Mouse (Mus musculus): ENCODE data around the gene Trabd2b. TPM values are rescaled to one million over a fixed set of nuclear protein-coding genes. Genes with fewer than 3 reads are reported as not detected.

The Trabd2b gene
- total RNA-seq, 2 experiments from 2014 or later: 0.96 to 2.0 TPM

DNA sequence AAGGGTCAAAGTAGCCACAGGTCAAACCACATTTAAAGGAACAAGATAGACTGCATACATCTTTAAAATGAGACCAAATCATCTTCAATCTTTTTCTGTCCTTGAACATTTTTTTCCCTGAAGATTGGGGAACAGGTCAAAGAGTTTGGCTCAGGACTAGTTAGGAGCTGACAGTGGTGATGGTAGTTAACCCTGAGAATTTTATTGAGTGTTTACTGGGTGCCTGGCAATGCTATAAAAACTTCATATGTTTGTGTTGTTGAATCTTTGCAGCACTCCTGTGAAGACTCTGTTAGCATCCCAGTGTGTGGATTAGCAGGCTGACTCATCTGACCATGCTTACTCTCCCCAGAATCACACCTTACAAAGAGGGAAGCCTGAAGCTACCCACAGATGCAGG, 238.8 kb downstream of the Trabd2b start:
- no peak for DNase-seq (ENCODE audit: low spot score)

DNA sequence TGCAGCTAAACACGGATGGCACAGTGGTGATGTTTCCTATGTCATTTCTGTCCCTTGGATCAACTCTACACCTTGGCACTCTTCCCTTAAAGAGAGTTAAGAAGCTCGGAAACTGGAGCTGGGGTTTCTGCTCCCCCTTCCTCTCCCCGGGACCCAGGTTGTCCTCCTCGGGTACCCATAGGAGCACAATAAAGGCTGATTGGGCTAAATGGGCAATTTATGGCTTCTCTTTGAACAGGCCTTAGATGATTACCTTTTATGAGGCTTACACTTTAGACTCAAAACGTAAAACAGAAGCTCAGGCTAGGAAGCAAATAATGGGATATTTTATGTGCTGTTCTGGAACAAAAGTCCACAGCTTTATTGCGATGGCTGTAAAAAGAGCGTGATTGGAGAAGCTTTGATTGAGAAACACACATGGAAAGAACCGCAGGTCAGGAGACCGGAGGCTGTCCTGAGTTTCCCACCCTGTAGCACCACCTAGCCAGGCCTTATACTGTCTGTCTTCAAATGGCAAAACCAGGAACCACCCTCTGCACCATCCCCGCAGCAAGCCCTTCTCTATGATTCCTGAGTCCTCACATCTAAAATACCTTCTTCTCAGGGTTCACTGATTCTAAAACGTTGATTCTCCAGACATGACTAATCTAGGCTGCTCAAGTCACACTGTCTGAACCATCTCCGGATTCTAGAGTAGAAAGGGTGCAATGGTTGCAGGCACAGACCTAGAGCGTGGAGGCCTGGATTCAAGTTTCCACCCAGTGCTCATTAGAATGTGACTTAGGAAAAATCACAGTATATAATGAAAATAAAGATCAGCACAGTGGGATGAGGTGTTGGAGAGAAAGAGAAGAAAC, 240.5 kb downstream of the Trabd2b start:
- DNase-seq (ENCODE audit: low spot score): no peak

DNA sequence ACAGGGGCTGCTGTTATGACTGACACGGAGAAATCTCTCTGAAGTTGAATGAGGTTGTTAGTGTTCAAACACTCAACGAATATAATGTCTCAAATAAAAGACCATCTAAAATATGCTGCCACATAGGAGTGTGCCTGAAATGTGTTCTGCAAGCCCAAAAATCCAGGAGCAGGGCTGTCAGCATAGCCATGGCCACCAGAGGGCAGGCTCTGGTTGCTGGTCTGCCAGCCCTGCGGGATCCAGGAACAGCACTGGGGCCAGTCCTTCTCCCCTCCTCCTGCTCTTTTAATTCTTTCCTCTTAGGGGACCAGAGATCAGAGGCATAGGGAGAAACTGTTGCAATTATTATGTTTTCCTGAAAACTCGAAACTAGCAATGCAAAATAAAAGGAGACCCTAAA, 241.2 kb downstream of the Trabd2b start:
- peak; percentile 40 for DNase-seq (ENCODE audit: low spot score)

GRCm38 (mm10) chr4:114648532-114649074, 242.1 kb downstream of the Trabd2b start:
- no peak for DNase-seq (ENCODE audit: low spot score)

DNA sequence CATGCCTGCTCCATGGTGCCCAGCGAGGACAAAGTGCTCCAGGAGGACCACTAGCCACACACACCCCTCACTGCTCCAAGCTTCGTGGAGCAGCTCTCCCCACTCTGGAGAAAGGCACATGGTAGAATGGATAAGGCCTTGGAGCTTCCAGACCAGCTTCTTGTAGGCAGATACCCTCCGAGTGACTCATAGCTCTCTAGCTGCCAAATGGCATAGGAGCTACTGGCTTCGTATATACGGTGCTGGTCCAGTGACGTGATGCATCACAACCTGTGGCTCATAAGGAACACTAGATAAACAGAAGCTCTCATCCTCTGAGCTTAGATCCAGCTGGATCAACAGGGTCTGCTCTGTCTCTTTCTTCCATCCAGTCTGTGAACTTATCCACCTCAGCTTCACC, 244.0 kb downstream of the Trabd2b start:
- no peak for DNase-seq (ENCODE audit: low spot score)

DNA sequence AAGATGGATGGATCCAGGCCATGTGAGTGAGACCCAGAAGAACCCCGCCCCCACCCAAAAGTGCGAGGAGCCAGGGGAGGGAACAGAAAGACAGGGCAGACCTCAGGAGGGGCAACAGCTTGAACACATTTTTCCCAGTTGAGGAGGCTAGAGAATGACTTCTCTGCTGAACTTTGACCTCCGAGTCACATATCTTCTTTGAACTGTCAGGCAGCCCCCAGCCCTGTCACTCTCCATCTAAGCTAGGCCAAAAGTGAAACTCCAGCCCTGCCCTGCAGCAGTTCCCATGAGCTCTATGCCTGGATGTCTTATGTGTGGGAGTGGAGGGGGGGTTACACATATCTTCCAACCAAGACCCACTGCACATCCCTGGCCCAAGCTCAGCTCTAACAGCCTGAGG, 244.5 kb downstream of the Trabd2b start:
- DNase-seq (ENCODE audit: low spot score): no peak

- DNase-seq (ENCODE audit: low spot score): no peak
Observed at GRCm38 (mm10) chr4:114651606-114652005, 245.1 kb downstream of the Trabd2b start.

GRCm38 (mm10) chr4:114652400-114652799, 245.9 kb downstream of the Trabd2b start:
- DNase-seq (ENCODE audit: low spot score): no peak

DNA sequence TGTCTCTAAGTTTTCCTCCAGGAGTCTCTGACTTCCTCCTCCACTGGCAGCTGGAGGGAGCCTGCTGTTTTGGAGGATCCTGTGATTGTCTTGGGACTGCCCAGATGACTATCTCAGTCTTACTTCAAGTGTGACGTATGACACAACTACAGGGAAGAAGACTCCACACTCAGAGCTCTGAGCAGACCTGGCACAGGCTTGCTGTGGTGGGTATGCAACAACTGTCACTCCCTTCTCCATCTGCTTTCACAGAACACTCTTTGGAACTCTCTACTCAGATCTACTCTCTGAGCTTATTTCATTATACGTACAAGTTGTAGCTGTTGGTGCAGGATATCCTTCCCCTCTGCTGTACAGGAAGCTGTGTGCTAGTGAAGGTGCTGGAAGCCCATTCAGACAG, 251.4 kb downstream of the Trabd2b start:
- no peak for DNase-seq (ENCODE audit: low spot score)

- DNase-seq (ENCODE audit: low spot score): no peak
Observed at GRCm38 (mm10) chr4:114659876-114660275, 253.4 kb downstream of the Trabd2b start.

DNA sequence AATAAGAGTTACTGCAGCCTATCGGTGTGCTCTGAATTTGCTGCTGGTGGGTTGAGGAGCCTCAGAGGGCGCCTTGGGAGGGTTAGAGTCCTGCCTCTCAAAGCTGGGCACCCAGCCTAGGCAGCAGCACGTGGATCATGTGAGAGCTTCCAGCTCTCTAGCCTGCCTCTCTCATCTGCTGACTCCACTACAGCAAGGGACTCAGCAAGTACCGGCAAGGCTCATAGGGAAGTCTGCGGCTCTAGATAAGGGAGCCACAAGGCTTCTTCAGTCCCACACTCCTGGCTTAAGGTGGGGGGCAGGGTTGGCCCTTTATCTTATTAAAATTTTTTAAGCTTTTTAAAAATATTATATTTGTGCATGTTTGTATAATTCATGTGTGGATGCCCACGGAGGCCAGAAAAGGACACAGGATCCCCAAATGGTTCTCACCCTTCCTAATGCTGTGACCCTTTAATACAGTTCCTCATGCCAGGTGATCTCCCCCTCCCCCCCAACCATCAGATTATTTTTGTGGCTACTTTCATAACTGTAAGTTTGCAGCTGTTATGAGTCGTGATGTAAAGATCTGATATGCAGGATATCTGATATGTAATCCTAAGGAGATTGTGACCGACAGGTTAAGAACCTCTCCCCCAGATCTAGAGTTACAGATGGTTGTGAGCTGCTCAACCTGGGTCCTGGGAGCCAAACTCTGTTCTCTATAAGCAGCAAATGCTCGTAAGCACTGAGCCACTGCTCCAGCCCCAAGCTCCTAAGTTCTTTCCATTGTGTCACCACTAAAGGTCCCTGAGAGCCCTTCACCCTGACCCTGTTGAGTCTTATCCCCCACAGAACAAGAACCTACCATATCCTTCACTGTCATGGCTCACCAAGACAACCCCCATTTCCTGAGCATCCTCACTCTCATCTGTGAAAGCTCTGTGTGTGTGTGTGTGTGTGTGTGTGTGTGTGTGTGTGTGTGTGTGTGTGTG, 257.8 kb downstream of the Trabd2b start:
- DNase-seq (ENCODE audit: low spot score): no peak

Other genes starting within 250 kb of the Trabd2b start
- not detected for gene Skint11, start 243.3 kb upstream of the Trabd2b start, total RNA-seq (2021)